30 mouse cellular contexts compared by ENCODE assay signal in genomic region chr10:95429111-95429510, GRCm38 (mm10).
"Had no signal": no experiment of that assay in that cellular context is flagged by ENCODE, and none has a peak within 500 bp of the region (broad histone marks: within the 10 kb centered on the region; RNA-seq: fewer than 3 reads in every experiment).

No protein-coding gene starts in this region.

- H3K4me1 ChIP-seq: limb, embryonic 10.5 days; limb, embryonic 12.5 days; limb, embryonic 13.5 days; limb, embryonic 15.5 days; liver, embryonic 12.5 days; liver, embryonic 13.5 days; liver, embryonic 15.5 days; lung, embryonic 15.5 days; megakaryocyte, embryonic 14.5 days; midbrain, embryonic 10.5 days; midbrain, embryonic 12.5 days; midbrain, embryonic 13.5 days; midbrain, embryonic 15.5 days; neural tube, embryonic 12.5 days had no signal

- H3K27me3 ChIP-seq: limb, embryonic 13.5 days; limb, embryonic 15.5 days; liver, embryonic 13.5 days; liver, embryonic 15.5 days; lung, embryonic 15.5 days; midbrain, embryonic 12.5 days; midbrain, embryonic 13.5 days; midbrain, embryonic 15.5 days; neural tube, embryonic 12.5 days had no signal

- H3K36me3 ChIP-seq: limb, embryonic 10.5 days; limb, embryonic 12.5 days; limb, embryonic 13.5 days; limb, embryonic 15.5 days; liver, embryonic 12.5 days; liver, embryonic 13.5 days; liver, embryonic 15.5 days; lung, embryonic 15.5 days; midbrain, embryonic 10.5 days; midbrain, embryonic 12.5 days; midbrain, embryonic 13.5 days; midbrain, embryonic 15.5 days; neural tube, embryonic 12.5 days had no signal

- DNase-seq: left cerebral cortex, postnatal 4 days; liver, embryonic 13.5 days; lung, adult 18-20 months; lung, adult 2 months; lung, embryonic 14.5 days; lung, postnatal 10 days; lung, postnatal 14 days; lung, postnatal 36 days; lung, postnatal 4 days; midbrain, embryonic 14.5 days had no signal

- H3K4me3 ChIP-seq: left cerebral cortex, adult 2 months; limb, embryonic 10.5 days; limb, embryonic 12.5 days; limb, embryonic 13.5 days; limb, embryonic 15.5 days; liver, embryonic 12.5 days; liver, embryonic 13.5 days; liver, embryonic 15.5 days; lung, embryonic 15.5 days; megakaryocyte, embryonic 14.5 days; midbrain, embryonic 10.5 days; midbrain, embryonic 12.5 days; midbrain, embryonic 13.5 days; midbrain, embryonic 15.5 days; myocyte; neural tube, embryonic 12.5 days had no signal

- H3K4me2 ChIP-seq: limb, embryonic 12.5 days; limb, embryonic 13.5 days; limb, embryonic 15.5 days; liver, embryonic 12.5 days; liver, embryonic 13.5 days; liver, embryonic 15.5 days; lung, embryonic 14.5 days; lung, embryonic 15.5 days; midbrain, embryonic 11.5 days; midbrain, embryonic 12.5 days; midbrain, embryonic 13.5 days; midbrain, embryonic 15.5 days; neural tube, embryonic 12.5 days had no signal

- ATAC-seq: liver, embryonic 12.5 days; lung, postnatal 0 days; midbrain, embryonic 13.5 days; midbrain, embryonic 15.5 days; midbrain, embryonic 16.5 days had no signal

- H3K9ac ChIP-seq: limb, embryonic 12.5 days; limb, embryonic 13.5 days; limb, embryonic 15.5 days; liver, embryonic 12.5 days; liver, embryonic 13.5 days; liver, embryonic 14.5 days; liver, embryonic 15.5 days; lung, embryonic 14.5 days; lung, embryonic 15.5 days; midbrain, embryonic 12.5 days; midbrain, embryonic 13.5 days; midbrain, embryonic 15.5 days; neural tube, embryonic 12.5 days had no signal

- H3K9me3 ChIP-seq: limb, embryonic 10.5 days; limb, embryonic 12.5 days; limb, embryonic 13.5 days; limb, embryonic 15.5 days; liver, embryonic 12.5 days; liver, embryonic 13.5 days; liver, embryonic 15.5 days; lung, embryonic 15.5 days; megakaryocyte, embryonic 14.5 days; midbrain, embryonic 10.5 days; midbrain, embryonic 12.5 days; midbrain, embryonic 13.5 days; midbrain, embryonic 15.5 days; neural tube, embryonic 12.5 days had no signal

- H3K27ac ChIP-seq: left cerebral cortex, adult 2 months; limb, embryonic 10.5 days; limb, embryonic 12.5 days; limb, embryonic 13.5 days; limb, embryonic 15.5 days; liver, embryonic 12.5 days; liver, embryonic 13.5 days; liver, embryonic 14.5 days; liver, embryonic 15.5 days; lung, embryonic 15.5 days; macrophage; midbrain, embryonic 10.5 days; midbrain, embryonic 12.5 days; midbrain, embryonic 13.5 days; midbrain, embryonic 15.5 days; neural tube, embryonic 12.5 days had no signal
